Mouse (Mus musculus): ENCODE measurements around the gene Gm5767. TPM values are rescaled to one million over a fixed set of nuclear protein-coding genes. Genes with fewer than 3 reads are reported as not detected.

Gm5767 gene
- not detected in 2 replicates for polyA plus RNA-seq (2015; fragmentation: Nextera tagmentation; extraction: Ambion mirVana)

DNA sequence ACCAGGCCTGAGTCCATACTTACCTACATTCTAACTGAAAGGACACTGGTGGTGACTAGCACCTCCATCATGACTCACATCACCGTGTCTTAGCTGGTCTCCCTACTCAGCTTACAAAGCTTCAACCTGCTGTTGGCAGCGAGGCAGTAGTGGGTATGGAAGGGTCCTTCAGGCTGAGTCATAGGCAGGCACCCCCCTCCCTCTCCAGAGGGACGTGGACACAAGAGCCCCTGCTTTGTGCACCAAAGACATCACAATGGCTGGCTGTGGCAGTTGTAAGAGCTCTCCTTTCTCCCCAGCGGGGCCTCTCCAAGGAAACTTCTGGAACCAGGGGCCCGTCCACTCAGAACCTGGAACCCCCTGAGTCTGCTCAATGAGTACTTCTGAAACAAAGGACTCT is at the start of gene Gm5767:
TSS of gene Gm5767 (plus strand) at position 301 of the 400 bp plus-strand sequence.

GRCm38 (mm10) chr16:8637217-8638051 is 43.1 kb upstream of the Gm5767 start, which contains the start of the genes Pmm2 and Tmem186:
Gene Pmm2 (plus strand): TSS chr16:8637674.
Gene Tmem186 (minus strand): TSS chr16:8637712.

GRCm38 (mm10) chr16:8671551-8672349 is 8.8 kb upstream of the Gm5767 start, which contains the start of gene Carhsp1:
Gene Carhsp1 (minus strand): TSS chr16:8672155.

Other genes with a start within 250 kb of the Gm5767 start
- 58.6 and 60.2 TPM in 2 replicates for gene Mettl22, start 210.0 kb upstream of the Gm5767 start, polyA plus RNA-seq (2015; fragmentation: Nextera tagmentation; extraction: Ambion mirVana)
- 6.7 and 7.1 TPM in 2 replicates for gene Abat, start 167.3 kb upstream of the Gm5767 start, polyA plus RNA-seq (2015; fragmentation: Nextera tagmentation; extraction: Ambion mirVana)
- 26.2 and 27.8 TPM in 2 replicates for gene Pmm2, start 43.1 kb upstream of the Gm5767 start, polyA plus RNA-seq (2015; fragmentation: Nextera tagmentation; extraction: Ambion mirVana)
- 10.7 and 11.2 TPM in 2 replicates for gene Tmem186, start 43.1 kb upstream of the Gm5767 start, polyA plus RNA-seq (2015; fragmentation: Nextera tagmentation; extraction: Ambion mirVana)
- 41.9 and 49.2 TPM in 2 replicates for gene Carhsp1, start 8.6 kb upstream of the Gm5767 start, polyA plus RNA-seq (2015; fragmentation: Nextera tagmentation; extraction: Ambion mirVana)
- 8.4 and 9.6 TPM in 2 replicates for gene Usp7, start 111.5 kb downstream of the Gm5767 start, polyA plus RNA-seq (2015; fragmentation: Nextera tagmentation; extraction: Ambion mirVana)
- gene 1810013L24Rik, start 149.3 kb downstream of the Gm5767 start, polyA plus RNA-seq (2015; fragmentation: Nextera tagmentation; extraction: Ambion mirVana): 13.5 and 14.1 TPM in 2 replicates